Comparison of ENCODE assay signal across 9 mouse cellular contexts in the genomic region with DNA sequence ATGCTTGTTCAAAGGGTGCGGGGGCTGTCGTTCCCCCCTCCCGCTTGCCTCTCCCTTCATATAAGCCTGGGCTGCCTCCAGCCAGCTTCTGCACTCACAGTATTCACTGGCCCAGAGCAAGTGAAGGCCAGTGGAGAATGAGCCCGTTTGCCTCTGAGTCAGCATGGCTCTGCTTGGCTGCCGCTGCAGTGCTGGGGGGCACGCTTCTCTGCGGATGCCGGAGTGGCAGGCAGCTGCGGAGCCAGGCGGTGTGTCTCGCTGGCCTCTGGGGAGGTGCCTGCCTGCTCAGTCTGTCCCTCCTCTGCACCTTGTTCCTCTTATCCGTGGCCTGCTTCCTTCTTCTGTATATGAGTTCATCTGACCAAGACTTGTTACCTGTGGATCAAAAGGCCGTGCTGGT. TPM values are rescaled to one million over a fixed set of nuclear protein-coding genes. Genes with fewer than 3 reads are reported as not detected.
DNase-seq lines count a peak whose midpoint lies in the region; ATAC-seq and TF ChIP-seq lines count a peak whose summit lies in the region.
"Had no signal": no experiment of that assay in that cellular context is flagged by ENCODE, and none has a peak within 500 bp of the region (broad histone marks: within the 10 kb centered on the region; RNA-seq: fewer than 3 reads in every experiment).

TSS of gene Hsd17b2 (plus strand) at position 46 of the 400 bp plus-strand sequence.

- TF ChIP-seq RAD21 in CH12.LX (IDR thresholded peaks at IDR 0.05; ENCODE audit: low read depth, low read length) = no peak

- CTCF ChIA-PET in Patski (lab: Charles Lee) = no interaction called here

- DNase-seq in CH12.LX (ENCODE audit: extremely low read depth) (peak; percentile 67), Patski (ENCODE audit: low read depth, low spot score) (peak; percentile 58)
- peak; percentile 40 for DNase-seq in kidney, postnatal 0 days (ENCODE audit: low spot score)
- DNase-seq in cerebellum, postnatal 36 days = no peak
- no peak for DNase-seq in layer of hippocampus, adult 18-20 months (ENCODE audit: low spot score in 2 of 2)
- DNase-seq: lung, postnatal 14 days; right cerebral cortex, adult 18-20 months had no signal

- no peak within 1 kb of the TSS for H3K9ac ChIP-seq in CH12.LX (ENCODE audit: insufficient read depth, low read depth)
- 0 out of 2 replicates have a peak within 1 kb of the TSS, but pooled peaks have one; percentile 28 for H3K9ac ChIP-seq in kidney, postnatal 0 days (ENCODE audit: low read depth, low read length)
- H3K9ac ChIP-seq in midbrain, embryonic 16.5 days (ENCODE audit: low read depth, low read length) = peak within 1 kb of the TSS; percentile 45

- 37% methylated on average over 13 of the region's 13 CpGs for WGBS in kidney, postnatal 0 days
- WGBS in midbrain, embryonic 16.5 days = 42% methylated on average over 13 of the region's 13 CpGs

- H3K79me2 ChIP-seq in CH12.LX (replicated peaks; ENCODE audit: control insufficient read depth, extremely low read depth, insufficient read depth, poor library complexity, severe bottlenecking) = no peaks in the 10 kb centered on the region

- dilution Hi-C loops in CH12.LX (cut with MboI; ENCODE audit: extremely low pct_ligation_motif_present, extremely low pct_unique_long_range_greater_than_20kb, low sequenced_read_pairs) = no loop called here

- H3K4me2 ChIP-seq in CH12.LX (ENCODE audit: insufficient read depth, low read depth, poor library complexity, severe bottlenecking) = no peak within 1 kb of the TSS
- H3K4me2 ChIP-seq in kidney, postnatal 0 days (ENCODE audit: low read length) = peak within 1 kb of the TSS; percentile 13
- H3K4me2 ChIP-seq in midbrain, embryonic 16.5 days (ENCODE audit: low read length) = no peak within 1 kb of the TSS

- no peak for TF ChIP-seq POLR2A in CH12.LX (IDR thresholded peaks at IDR 0.05; ENCODE audit: low read depth, low read length)

- no peaks in the 10 kb centered on the region for H3K27me3 ChIP-seq in CH12.LX (replicated peaks)
- H3K27me3 ChIP-seq in Patski = peaks cover under 1% of the 10 kb centered on the region
- H3K27me3 ChIP-seq in kidney, postnatal 0 days (ENCODE audit: insufficient read depth, low read length) = no peaks in the 10 kb centered on the region
- no peaks in the 10 kb centered on the region for H3K27me3 ChIP-seq in midbrain, embryonic 16.5 days (ENCODE audit: control insufficient read depth, insufficient read depth, low read depth, low read length)

- POLR2A ChIA-PET in Patski (lab: Charles Lee) = no interaction called here

- peaks cover 3 to 25% of the 10 kb centered on the region in 2 experiments; a peak in 3 of 4 replicates for H3K4me1 ChIP-seq in CH12.LX (ENCODE audit: control insufficient read depth in 1 of 2, insufficient read depth in 2 of 2)
- no peaks in the 10 kb centered on the region for H3K4me1 ChIP-seq in kidney, postnatal 0 days (replicated peaks; ENCODE audit: insufficient read depth, low read length)
- H3K4me1 ChIP-seq in midbrain, embryonic 16.5 days (ENCODE audit: control insufficient read depth, insufficient read depth, low read length) = no peaks in the 10 kb centered on the region

- no peaks in the 10 kb centered on the region for H3K9me3 ChIP-seq in CH12.LX (replicated peaks; ENCODE audit: low read length)
- no peaks in the 10 kb centered on the region for H3K9me3 ChIP-seq in kidney, postnatal 0 days (replicated peaks; ENCODE audit: low read length)
- no peaks in the 10 kb centered on the region for H3K9me3 ChIP-seq in midbrain, embryonic 16.5 days (replicated peaks; ENCODE audit: control insufficient read depth, low read length, poor library complexity, severe bottlenecking)

- ATAC-seq in Patski = peak; percentile 97
- ATAC-seq in kidney, postnatal 0 days (replicated peaks; ENCODE audit: low FRiP score, low read depth) = peak; percentile 77
- ATAC-seq in midbrain, embryonic 16.5 days = no peak
- ATAC-seq in megakaryocyte-erythroid progenitor cell, adult 5-6 weeks (replicated peaks; ENCODE audit: low FRiP score, low TSS enrichment, poor library complexity, severe bottlenecking) = no peak

- H3K36me3 ChIP-seq in CH12.LX (replicated peaks in 1 of 2; ENCODE audit: control insufficient read depth in 1 of 2, insufficient read depth in 1 of 2, low read length in 1 of 2) = no peaks in the 10 kb centered on the region
- no peaks in the 10 kb centered on the region for H3K36me3 ChIP-seq in kidney, postnatal 0 days (ENCODE audit: insufficient read depth, low read length)
- no peaks in the 10 kb centered on the region for H3K36me3 ChIP-seq in midbrain, embryonic 16.5 days (ENCODE audit: control insufficient read depth, insufficient read depth, low read length)

- no peak within 1 kb of the TSS for H3K27ac ChIP-seq in CH12.LX (ENCODE audit: insufficient read depth, low read depth)
- peak within 1 kb of the TSS; percentile 8; the same call in 1 of the 2 replicates for H3K27ac ChIP-seq in kidney, postnatal 0 days
- no peak within 1 kb of the TSS for H3K27ac ChIP-seq in midbrain, embryonic 16.5 days (ENCODE audit: low read length)

- TF ChIP-seq EP300 in CH12.LX (IDR thresholded peaks at IDR 0.05; ENCODE audit: low read length) = no peak

- in situ Hi-C loops in CH12.LX (cut with MboI; ENCODE audit: low pct_ligation_motif_present, low pct_unique_long_range_greater_than_20kb, low sequenced_read_pairs) (no loop called here), Patski (cut with MboI; ENCODE audit: low pct_unique_long_range_greater_than_20kb) (no loop called here)

- no peak within 1 kb of the TSS for H3K4me3 ChIP-seq in CH12.LX (replicated peaks in 1 of 3; ENCODE audit: low read depth in 2 of 3, low read length in 2 of 3, poor library complexity in 1 of 3)
- H3K4me3 ChIP-seq in kidney, postnatal 0 days (replicated peaks; ENCODE audit: low read depth, low read length) = 0 out of 2 replicates have a peak within 1 kb of the TSS, but pooled peaks have one; percentile 1
- no peak within 1 kb of the TSS for H3K4me3 ChIP-seq in midbrain, embryonic 16.5 days (ENCODE audit: low read depth, low read length)

- no peak for TF ChIP-seq CTCF in CH12.LX (conservative IDR thresholded peaks at IDR 0.05 in 1 of 2, IDR thresholded peaks at IDR 0.05 in 1 of 2; ENCODE audit: low read depth in 2 of 2, low read length in 2 of 2)
- TF ChIP-seq CTCF in Patski (IDR thresholded peaks at IDR 0.05) = no peak
- TF ChIP-seq CTCF in kidney, postnatal 0 days (IDR thresholded peaks at IDR 0.05; ENCODE audit: low read depth) = no peak

TF ChIP-seq in CH12.LX, 34 proteins besides CTCF, POLR2A, EP300 and RAD21:
- TF ChIP-seq CHD2 (IDR thresholded peaks at IDR 0.05; ENCODE audit: low read length) (no peak), BHLHE40 (IDR thresholded peaks at IDR 0.05; ENCODE audit: low read depth, low read length) (peak; percentile 55; the same call in 1 of the 2 replicates), UBTF (IDR thresholded peaks at IDR 0.05; ENCODE audit: low read depth, low read length) (peak; percentile 65), ETS1 (conservative IDR thresholded peaks at IDR 0.05; ENCODE audit: low read depth, low read length) (0 out of 2 replicates have a peak, but pooled peaks have one; percentile 9)

RNA-seq across cellular contexts. Expression of gene Hsd17b2, which starts in this region (rescaled TPM):
- total RNA-seq in CH12.LX (2012; rRNA removed) (not detected in 2 replicates), CH12.LX (2014; rRNA removed) (not detected in 2 replicates)
- polyA plus RNA-seq in CH12.LX (2012; ENCODE audit: insufficient read length, low read depth) (not detected in 2 replicates), Patski (2021) (3.2 TPM)
- polyA plus RNA-seq in kidney, postnatal 0 days (2015; fragmentation: Nextera tagmentation; extraction: Ambion mirVana) = 23.0 and 29.2 TPM in 2 replicates
- 0.21 and 0.29 TPM in 2 replicates for polyA plus RNA-seq in midbrain, embryonic 16.5 days (2015; fragmentation: Nextera tagmentation; extraction: Ambion mirVana)
- not detected in 2 replicates for total RNA-seq in megakaryocyte-erythroid progenitor cell, adult 5-6 weeks (2014; fragmentation: Nextera tagmentation)
- not detected in 2 replicates for total RNA-seq in megakaryocyte-erythroid progenitor cell, adult 5-6 weeks (2017)
- under 1 TPM in 1 of 2 experiments, not detected in 1; 0.69 TPM for total RNA-seq in layer of hippocampus, adult 18-20 months (2021)

Comparison
In these comparisons a context has a peak if more than half of its experiments do, and no peak if none do; other contexts are left out.
1. Peak in DNase-seq in CH12.LX; RNA of the gene not detected or under 1 TPM.
2. DNase-seq: peak in Patski (single experiment) and kidney, postnatal 0 days (single experiment); none in cerebellum, postnatal 36 days (0 of 2) and layer of hippocampus, adult 18-20 months (0 of 2).
3. ATAC-seq: peak in Patski (single experiment) and kidney, postnatal 0 days (single experiment); none in midbrain, embryonic 16.5 days (single experiment) and megakaryocyte-erythroid progenitor cell, adult 5-6 weeks (single experiment).